In the genomic region with DNA sequence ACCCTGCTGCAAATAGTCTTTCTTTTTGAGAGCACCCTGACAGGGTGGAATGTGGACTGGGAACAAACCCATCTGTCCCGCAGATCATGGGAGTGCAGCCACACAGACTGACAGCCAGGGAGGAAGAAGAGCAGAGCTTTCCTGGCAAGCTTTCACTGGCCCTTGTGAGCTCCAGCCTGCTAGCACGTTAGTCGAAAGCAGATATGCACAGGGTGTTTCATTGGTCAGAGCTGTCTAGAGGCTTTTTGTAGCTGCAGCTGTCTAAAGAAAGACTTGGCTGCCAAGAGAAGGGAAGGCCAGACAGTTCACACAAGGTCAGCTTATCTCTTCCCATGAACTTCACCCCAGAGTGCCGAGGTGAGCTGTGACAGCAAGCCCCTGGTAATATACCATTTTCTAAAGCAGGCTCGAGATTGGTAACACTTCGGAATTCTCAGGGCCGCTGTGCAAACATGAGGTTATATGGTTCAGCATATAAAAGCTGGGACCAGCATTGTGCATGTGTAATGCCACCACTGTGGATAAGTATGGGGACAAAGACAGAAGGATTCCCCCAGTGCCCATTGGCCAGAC, we compare ENCODE assay signal across 9 mouse cellular contexts.
DNase-seq lines count a peak whose midpoint lies in the region; ATAC-seq lines count a peak whose summit lies in the region.
"Had no signal": no experiment of that assay in that cellular context is flagged by ENCODE, and none has a peak within 500 bp of the region (broad histone marks: within the 10 kb centered on the region; RNA-seq: fewer than 3 reads in every experiment).

No protein-coding gene starts in this region.

- H3K9me3 ChIP-seq in forebrain, embryonic 13.5 days (replicated peaks): no peaks in the 10 kb centered on the region

- peaks cover 10% of the 10 kb centered on the region for H3K36me3 ChIP-seq in forebrain, embryonic 13.5 days (ENCODE audit: poor library complexity, severe bottlenecking)

- intact Hi-C loops in heart, postnatal 14 days (cut with DNase I): no loop called here

- H3K4me3 ChIP-seq in forebrain, embryonic 13.5 days: no peak overlapping the region

- H3K4me1 ChIP-seq in forebrain, embryonic 13.5 days: peaks cover 35% of the 10 kb centered on the region

- H3K27ac ChIP-seq in forebrain, embryonic 13.5 days: peak overlapping the region; percentile 84
- H3K27ac ChIP-seq: macrophage had no signal

- WGBS in forebrain, embryonic 13.5 days: 29% methylated on average over 7 of the region's 7 CpGs

- peak; percentile 32 for DNase-seq in kidney, adult 11 months
- no peak for DNase-seq in kidney, adult 18-20 months
- DNase-seq in heart, postnatal 14 days: peak; percentile 71 to 84
- DNase-seq in kidney, postnatal 36 days: peak; percentile 29 to 33
- DNase-seq in mesoderm, embryonic 11.5 days (ENCODE audit: low read depth, low spot score): peak; percentile 17
- DNase-seq in spleen, postnatal 14 days (ENCODE audit: low spot score in 2 of 2): no peak

- ATAC-seq in forebrain, embryonic 13.5 days: peak; percentile 78
- ATAC-seq in CD4-positive, CD25-positive, alpha-beta regulatory T cell, adult 4 months: no peak

- H3K4me2 ChIP-seq in forebrain, embryonic 13.5 days: peak overlapping the region; percentile 11

- H3K9ac ChIP-seq in forebrain, embryonic 13.5 days: 0 out of 2 replicates have a peak overlapping the region, but pooled peaks have one; percentile 30

- no peaks in the 10 kb centered on the region for H3K27me3 ChIP-seq in forebrain, embryonic 13.5 days

Comparison
In these comparisons a context has a peak if more than half of its experiments do, and no peak if none do; other contexts are left out.
1. DNase-seq: peak in kidney, adult 11 months (single experiment), heart, postnatal 14 days (2 of 2), kidney, postnatal 36 days (2 of 2) and mesoderm, embryonic 11.5 days (single experiment); none in kidney, adult 18-20 months (single experiment) and spleen, postnatal 14 days (0 of 2).